In genomic region chr10:39109489-39109874, GRCm38 (mm10) we compare ENCODE assay signal across 20 mouse cellular contexts. TPM values are rescaled to one million over a fixed set of nuclear protein-coding genes. Genes with fewer than 3 reads are reported as not detected.
DNase-seq lines count a peak whose midpoint lies in the region; ATAC-seq and TF ChIP-seq lines count a peak whose summit lies in the region.
"Had no signal": no experiment of that assay in that cellular context is flagged by ENCODE, and none has a peak within 500 bp of the region (broad histone marks: within the 10 kb centered on the region; RNA-seq: fewer than 3 reads in every experiment).

No protein-coding gene starts in this region.

- H3K27ac ChIP-seq in hindbrain, embryonic 14.5 days = peak overlapping the region; percentile 56
- H3K27ac ChIP-seq in hindbrain, embryonic 12.5 days = no peak overlapping the region
- H3K27ac ChIP-seq in midbrain, embryonic 16.5 days (ENCODE audit: low read length) = peak overlapping the region; percentile 24; the same call in 1 of the 2 replicates
- no peak overlapping the region for H3K27ac ChIP-seq in midbrain, embryonic 11.5 days (ENCODE audit: low read depth, low read length)
- no peak overlapping the region for H3K27ac ChIP-seq in midbrain, postnatal 0 days (ENCODE audit: low read depth, low read length)
- no peak overlapping the region for H3K27ac ChIP-seq in liver, embryonic 11.5 days (ENCODE audit: low read depth, low read length)
- H3K27ac ChIP-seq: embryonic facial prominence, embryonic 12.5 days; forebrain, embryonic 15.5 days; heart, embryonic 13.5 days had no signal

- H3K36me3 ChIP-seq in hindbrain, embryonic 14.5 days (replicated peaks; ENCODE audit: control insufficient read depth, insufficient read depth) = no peaks in the 10 kb centered on the region
- no peaks in the 10 kb centered on the region for H3K36me3 ChIP-seq in hindbrain, embryonic 12.5 days
- H3K36me3 ChIP-seq in midbrain, embryonic 16.5 days (ENCODE audit: control insufficient read depth, insufficient read depth, low read length) = no peaks in the 10 kb centered on the region
- H3K36me3 ChIP-seq in midbrain, embryonic 11.5 days (ENCODE audit: control insufficient read depth, insufficient read depth, low read length) = no peaks in the 10 kb centered on the region
- no peaks in the 10 kb centered on the region for H3K36me3 ChIP-seq in midbrain, postnatal 0 days (ENCODE audit: insufficient read depth, low read length)
- no peaks in the 10 kb centered on the region for H3K36me3 ChIP-seq in liver, embryonic 11.5 days (ENCODE audit: control insufficient read depth, insufficient read depth, low read length)
- H3K36me3 ChIP-seq: forebrain, embryonic 15.5 days had no signal

- H3K4me3 ChIP-seq in hindbrain, embryonic 14.5 days (replicated peaks; ENCODE audit: low read length) = no peak overlapping the region
- H3K4me3 ChIP-seq in hindbrain, embryonic 12.5 days = no peak overlapping the region
- no peak overlapping the region for H3K4me3 ChIP-seq in midbrain, embryonic 16.5 days (ENCODE audit: low read depth, low read length)
- H3K4me3 ChIP-seq in midbrain, embryonic 11.5 days (ENCODE audit: low read depth, low read length) = no peak overlapping the region
- H3K4me3 ChIP-seq in midbrain, postnatal 0 days (ENCODE audit: low read depth, low read length) = no peak overlapping the region
- no peak overlapping the region for H3K4me3 ChIP-seq in liver, embryonic 11.5 days (ENCODE audit: low read depth, low read length)
- H3K4me3 ChIP-seq: embryonic facial prominence, embryonic 12.5 days; forebrain, embryonic 15.5 days; heart, embryonic 13.5 days had no signal

- DNase-seq in hindbrain, embryonic 14.5 days (ENCODE audit: low spot score) = peak; percentile 42
- no peak for DNase-seq in midbrain, embryonic 11.5 days (ENCODE audit: low spot score, missing footprints)
- DNase-seq in midbrain, postnatal 0 days (ENCODE audit: low spot score) = peak; percentile 42
- no peak for DNase-seq in cerebellum, postnatal 10 days
- DNase-seq in liver, embryonic 11.5 days (ENCODE audit: low spot score) = no peak
- DNase-seq: adrenal gland, postnatal 25 days; cerebellum, adult 8-10 months; cerebellum, postnatal 25 days; gastrocnemius, postnatal 36 days; heart, adult 11 months; heart, postnatal 36 days had no signal

- WGBS in hindbrain, embryonic 14.5 days = 46% methylated on average over 4 of the region's 4 CpGs
- WGBS in hindbrain, embryonic 12.5 days = 65% methylated on average over 4 of the region's 4 CpGs
- 47% methylated on average over 4 of the region's 4 CpGs for WGBS in midbrain, embryonic 16.5 days
- 67% methylated on average over 4 of the region's 4 CpGs for WGBS in midbrain, embryonic 11.5 days
- WGBS in midbrain, postnatal 0 days = 40% methylated on average over 4 of the region's 4 CpGs
- WGBS in liver, embryonic 11.5 days = 68% methylated on average over 4 of the region's 4 CpGs

- H3K27me3 ChIP-seq in hindbrain, embryonic 14.5 days (ENCODE audit: control insufficient read depth, insufficient read depth, low read length) = no peaks in the 10 kb centered on the region
- H3K27me3 ChIP-seq in hindbrain, embryonic 12.5 days = no peaks in the 10 kb centered on the region
- H3K27me3 ChIP-seq in midbrain, embryonic 16.5 days (ENCODE audit: control insufficient read depth, insufficient read depth, low read depth, low read length) = no peaks in the 10 kb centered on the region
- no peaks in the 10 kb centered on the region for H3K27me3 ChIP-seq in midbrain, embryonic 11.5 days (ENCODE audit: control insufficient read depth, insufficient read depth, low read length)
- H3K27me3 ChIP-seq in midbrain, postnatal 0 days (ENCODE audit: insufficient read depth, low read length) = no peaks in the 10 kb centered on the region
- no peaks in the 10 kb centered on the region for H3K27me3 ChIP-seq in liver, embryonic 11.5 days (replicated peaks; ENCODE audit: control insufficient read depth, insufficient read depth, low read length)
- H3K27me3 ChIP-seq: embryonic facial prominence, embryonic 12.5 days; forebrain, embryonic 15.5 days; heart, embryonic 13.5 days had no signal

- H3K9me3 ChIP-seq in hindbrain, embryonic 14.5 days (ENCODE audit: control insufficient read depth, low read length) = no peaks in the 10 kb centered on the region
- no peaks in the 10 kb centered on the region for H3K9me3 ChIP-seq in hindbrain, embryonic 12.5 days (replicated peaks)
- H3K9me3 ChIP-seq in midbrain, embryonic 16.5 days (replicated peaks; ENCODE audit: control insufficient read depth, low read length, poor library complexity, severe bottlenecking) = no peaks in the 10 kb centered on the region; the same call in 1 of the 2 replicates
- no peaks in the 10 kb centered on the region for H3K9me3 ChIP-seq in midbrain, embryonic 11.5 days (ENCODE audit: control insufficient read depth, low read length)
- no peaks in the 10 kb centered on the region for H3K9me3 ChIP-seq in midbrain, postnatal 0 days (ENCODE audit: low read length)
- no peaks in the 10 kb centered on the region for H3K9me3 ChIP-seq in liver, embryonic 11.5 days (ENCODE audit: control insufficient read depth, low read length)
- H3K9me3 ChIP-seq: embryonic facial prominence, embryonic 12.5 days; forebrain, embryonic 15.5 days; heart, embryonic 13.5 days had no signal

- no peak for TF ChIP-seq CTCF in midbrain, postnatal 0 days (IDR thresholded peaks at IDR 0.05)

- no peak overlapping the region for H3K9ac ChIP-seq in hindbrain, embryonic 14.5 days
- H3K9ac ChIP-seq in hindbrain, embryonic 12.5 days = no peak overlapping the region
- H3K9ac ChIP-seq in midbrain, embryonic 16.5 days (ENCODE audit: low read depth, low read length) = no peak overlapping the region
- H3K9ac ChIP-seq in midbrain, embryonic 11.5 days (ENCODE audit: low read length) = no peak overlapping the region
- no peak overlapping the region for H3K9ac ChIP-seq in midbrain, postnatal 0 days (replicated peaks; ENCODE audit: low read length, poor library complexity, severe bottlenecking)
- no peak overlapping the region for H3K9ac ChIP-seq in liver, embryonic 11.5 days (ENCODE audit: low read depth, low read length)
- H3K9ac ChIP-seq: embryonic facial prominence, embryonic 12.5 days; forebrain, embryonic 15.5 days; heart, embryonic 13.5 days had no signal

- H3K4me2 ChIP-seq in hindbrain, embryonic 14.5 days (replicated peaks) = no peak overlapping the region
- H3K4me2 ChIP-seq in hindbrain, embryonic 12.5 days (replicated peaks) = no peak overlapping the region
- no peak overlapping the region for H3K4me2 ChIP-seq in midbrain, embryonic 16.5 days (ENCODE audit: low read length)
- H3K4me2 ChIP-seq in midbrain, embryonic 11.5 days = no peak overlapping the region
- no peak overlapping the region for H3K4me2 ChIP-seq in midbrain, postnatal 0 days (ENCODE audit: low read depth, low read length, poor library complexity, severe bottlenecking)
- H3K4me2 ChIP-seq in liver, embryonic 11.5 days = no peak overlapping the region
- H3K4me2 ChIP-seq: embryonic facial prominence, embryonic 12.5 days; forebrain, embryonic 15.5 days; heart, embryonic 13.5 days had no signal

- peaks cover 12% of the 10 kb centered on the region; the same call in 1 of the 2 replicates for H3K4me1 ChIP-seq in hindbrain, embryonic 14.5 days (replicated peaks; ENCODE audit: control insufficient read depth, insufficient read depth, low read length)
- H3K4me1 ChIP-seq in hindbrain, embryonic 12.5 days = no peaks in the 10 kb centered on the region
- peaks cover 2% of the 10 kb centered on the region; the same call in 1 of the 2 replicates for H3K4me1 ChIP-seq in midbrain, embryonic 16.5 days (ENCODE audit: control insufficient read depth, insufficient read depth, low read length)
- H3K4me1 ChIP-seq in midbrain, embryonic 11.5 days (ENCODE audit: control insufficient read depth, insufficient read depth, low read length) = no peaks in the 10 kb centered on the region
- H3K4me1 ChIP-seq in midbrain, postnatal 0 days (ENCODE audit: insufficient read depth, low read length) = no peaks in the 10 kb centered on the region
- no peaks in the 10 kb centered on the region for H3K4me1 ChIP-seq in liver, embryonic 11.5 days (replicated peaks; ENCODE audit: control insufficient read depth, insufficient read depth, low read length)
- H3K4me1 ChIP-seq: embryonic facial prominence, embryonic 12.5 days; forebrain, embryonic 15.5 days; heart, embryonic 13.5 days had no signal

- ATAC-seq in hindbrain, embryonic 14.5 days (ENCODE audit: low FRiP score) = peak; percentile 51
- ATAC-seq in hindbrain, embryonic 12.5 days (ENCODE audit: low FRiP score) = no peak
- ATAC-seq in midbrain, embryonic 16.5 days = 0 out of 2 replicates have a peak, but pooled peaks have one; percentile 41
- no peak for ATAC-seq in midbrain, embryonic 11.5 days (ENCODE audit: low FRiP score)
- no peak for ATAC-seq in midbrain, postnatal 0 days (ENCODE audit: low FRiP score)
- no peak for ATAC-seq in liver, embryonic 11.5 days (replicated peaks; ENCODE audit: low FRiP score)
- ATAC-seq: forebrain, embryonic 15.5 days had no signal

RNA-seq across cellular contexts. Expression of gene Fam229b, which starts 24.2 kb away (rescaled TPM):
- 30.5 and 38.9 TPM in 2 replicates for polyA plus RNA-seq in hindbrain, embryonic 14.5 days (2014; fragmentation: Nextera tagmentation; extraction: Ambion mirVana)
- polyA plus RNA-seq in hindbrain, embryonic 12.5 days (2016; fragmentation: Nextera tagmentation; extraction: Ambion mirVana) = 18.4 and 20.8 TPM in 2 replicates
- polyA plus RNA-seq in midbrain, embryonic 16.5 days (2015; fragmentation: Nextera tagmentation; extraction: Ambion mirVana) = 36.1 and 39.9 TPM in 2 replicates
- 17.0 and 18.8 TPM in 2 replicates for polyA plus RNA-seq in midbrain, embryonic 11.5 days (2014; fragmentation: Nextera tagmentation; extraction: Ambion mirVana)
- 15.3 and 33.0 TPM in 2 replicates for total RNA-seq in midbrain, postnatal 0 days (2014; rRNA removed)
- polyA plus RNA-seq in midbrain, postnatal 0 days (2015; fragmentation: Nextera tagmentation; extraction: Ambion mirVana) = 44.4 and 44.6 TPM in 2 replicates
- polyA plus RNA-seq in liver, embryonic 11.5 days (2014; fragmentation: Nextera tagmentation; extraction: Ambion mirVana) = 3.0 and 4.1 TPM in 2 replicates

RNA-seq across cellular contexts. Expression of gene Tube1, which starts 24.3 kb away (rescaled TPM):
- 8.2 and 8.8 TPM in 2 replicates for polyA plus RNA-seq in hindbrain, embryonic 14.5 days (2014; fragmentation: Nextera tagmentation; extraction: Ambion mirVana)
- 14.4 and 18.5 TPM in 2 replicates for polyA plus RNA-seq in hindbrain, embryonic 12.5 days (2016; fragmentation: Nextera tagmentation; extraction: Ambion mirVana)
- polyA plus RNA-seq in midbrain, embryonic 16.5 days (2015; fragmentation: Nextera tagmentation; extraction: Ambion mirVana) = 7.1 and 7.8 TPM in 2 replicates
- polyA plus RNA-seq in midbrain, embryonic 11.5 days (2014; fragmentation: Nextera tagmentation; extraction: Ambion mirVana) = 19.8 and 22.6 TPM in 2 replicates
- total RNA-seq in midbrain, postnatal 0 days (2014; rRNA removed) = 7.6 and 8.6 TPM in 2 replicates
- 2.4 and 3.6 TPM in 2 replicates for polyA plus RNA-seq in midbrain, postnatal 0 days (2015; fragmentation: Nextera tagmentation; extraction: Ambion mirVana)
- 16.4 and 17.8 TPM in 2 replicates for polyA plus RNA-seq in liver, embryonic 11.5 days (2014; fragmentation: Nextera tagmentation; extraction: Ambion mirVana)

RNA-seq across cellular contexts. Expression of gene Ccn6, which starts 54.1 kb away (rescaled TPM):
- polyA plus RNA-seq in hindbrain, embryonic 14.5 days (2014; fragmentation: Nextera tagmentation; extraction: Ambion mirVana) = 0.33 and 0.41 TPM in 2 replicates
- polyA plus RNA-seq in hindbrain, embryonic 12.5 days (2016; fragmentation: Nextera tagmentation; extraction: Ambion mirVana) = 0.31 and 1.3 TPM in 2 replicates
- 0.30 and 0.46 TPM in 2 replicates for polyA plus RNA-seq in midbrain, embryonic 16.5 days (2015; fragmentation: Nextera tagmentation; extraction: Ambion mirVana)
- 0.20 and 0.29 TPM in 2 replicates for polyA plus RNA-seq in midbrain, embryonic 11.5 days (2014; fragmentation: Nextera tagmentation; extraction: Ambion mirVana)
- total RNA-seq in midbrain, postnatal 0 days (2014; rRNA removed) = 0.38 and 0.93 TPM in 2 replicates
- 0.32 and 0.37 TPM in 2 replicates for polyA plus RNA-seq in midbrain, postnatal 0 days (2015; fragmentation: Nextera tagmentation; extraction: Ambion mirVana)
- polyA plus RNA-seq in liver, embryonic 11.5 days (2014; fragmentation: Nextera tagmentation; extraction: Ambion mirVana) = 0.29 TPM in 1 of 2 replicates, not detected in the other
- total RNA-seq: gastrocnemius, adult 8-10 months; gastrocnemius, postnatal 36 days; heart, postnatal 36 days; MEL had no signal
- polyA plus RNA-seq: C2C12; heart, embryonic 13.5 days; heart, postnatal 0 days had no signal

Comparison
In these comparisons a context has a peak if more than half of its experiments do, and no peak if none do; other contexts are left out.
1. ATAC-seq: peak in hindbrain, embryonic 14.5 days (single experiment) and midbrain, embryonic 16.5 days (single experiment); none in hindbrain, embryonic 12.5 days (single experiment), midbrain, embryonic 11.5 days (single experiment), midbrain, postnatal 0 days (single experiment) and liver, embryonic 11.5 days (single experiment).
2. DNase-seq: peak in hindbrain, embryonic 14.5 days (single experiment) and midbrain, postnatal 0 days (single experiment); none in midbrain, embryonic 11.5 days (single experiment), cerebellum, postnatal 10 days (0 of 2) and liver, embryonic 11.5 days (single experiment).
3. H3K27ac ChIP-seq: peak in hindbrain, embryonic 14.5 days (single experiment) and midbrain, embryonic 16.5 days (single experiment); none in hindbrain, embryonic 12.5 days (single experiment), midbrain, embryonic 11.5 days (single experiment), midbrain, postnatal 0 days (single experiment) and liver, embryonic 11.5 days (single experiment).